Comparison of ENCODE assay signal across 25 mouse cellular contexts in genomic region chr6:99964007-99964406, GRCm38 (mm10).
DNase-seq lines count a peak whose midpoint lies in the region; ATAC-seq lines count a peak whose summit lies in the region.
"Had no signal": no experiment of that assay in that cellular context is flagged by ENCODE, and none has a peak within 500 bp of the region (broad histone marks: within the 10 kb centered on the region; RNA-seq: fewer than 3 reads in every experiment).

No protein-coding gene starts in this region.

- peak; percentile 57 for ATAC-seq in lung, embryonic 16.5 days (ENCODE audit: low read depth)
- ATAC-seq in midbrain, embryonic 13.5 days: peak; percentile 14; the same call in 1 of the 2 replicates
- ATAC-seq in midbrain, embryonic 14.5 days (ENCODE audit: low FRiP score, low TSS enrichment): no peak
- ATAC-seq: activated CD4-positive, CD25-positive, alpha-beta regulatory T cell, adult 4 months; CD4-positive, CD25-positive, alpha-beta regulatory T cell, adult 4 months; forebrain, embryonic 14.5 days; forebrain, embryonic 16.5 days; Patski had no signal

- no peaks in the 10 kb centered on the region for H3K27me3 ChIP-seq in lung, embryonic 16.5 days (ENCODE audit: control insufficient read depth, insufficient read depth, low read depth, low read length)
- H3K27me3 ChIP-seq in midbrain, embryonic 13.5 days: peaks cover 4% of the 10 kb centered on the region; the same call in 1 of the 2 replicates
- H3K27me3 ChIP-seq in midbrain, embryonic 14.5 days (ENCODE audit: control insufficient read depth, insufficient read depth, low read length): no peaks in the 10 kb centered on the region; the same call in 1 of the 2 replicates
- H3K27me3 ChIP-seq: embryonic facial prominence, embryonic 13.5 days; embryonic facial prominence, embryonic 15.5 days had no signal

- no peak overlapping the region for H3K4me3 ChIP-seq in lung, embryonic 16.5 days (ENCODE audit: low read length)
- no peak overlapping the region for H3K4me3 ChIP-seq in midbrain, embryonic 13.5 days (replicated peaks)
- no peak overlapping the region for H3K4me3 ChIP-seq in midbrain, embryonic 14.5 days (replicated peaks; ENCODE audit: low read depth, low read length)
- H3K4me3 ChIP-seq: embryonic facial prominence, embryonic 13.5 days; embryonic facial prominence, embryonic 15.5 days; erythroblast, embryonic 14.5 days; forebrain, embryonic 10.5 days; forebrain, embryonic 12.5 days had no signal

- H3K27ac ChIP-seq in lung, embryonic 16.5 days (ENCODE audit: low read length): no peak overlapping the region
- H3K27ac ChIP-seq in midbrain, embryonic 13.5 days: no peak overlapping the region
- no peak overlapping the region for H3K27ac ChIP-seq in midbrain, embryonic 14.5 days (replicated peaks; ENCODE audit: low read depth, low read length)
- H3K27ac ChIP-seq: embryonic facial prominence, embryonic 13.5 days; embryonic facial prominence, embryonic 15.5 days; forebrain, embryonic 10.5 days; forebrain, embryonic 12.5 days had no signal

- no peak overlapping the region for H3K4me2 ChIP-seq in lung, embryonic 16.5 days (ENCODE audit: low read depth, low read length)
- H3K4me2 ChIP-seq in midbrain, embryonic 13.5 days (replicated peaks): no peak overlapping the region
- H3K4me2 ChIP-seq in midbrain, embryonic 14.5 days (ENCODE audit: low read length): no peak overlapping the region
- H3K4me2 ChIP-seq: embryonic facial prominence, embryonic 13.5 days; embryonic facial prominence, embryonic 15.5 days; forebrain, embryonic 12.5 days had no signal

- no peak for DNase-seq in lung, postnatal 14 days
- DNase-seq in midbrain, embryonic 14.5 days: no peak
- peak; percentile 21 for DNase-seq in brain, adult 2 months (ENCODE audit: low read depth, low spot score)
- no peak for DNase-seq in testis, postnatal 10 days (ENCODE audit: low spot score)
- DNase-seq: adrenal gland, adult 8-10 months; adrenal gland, postnatal 14 days; adrenal gland, postnatal 36 days; B cell, adult 2 months; cerebellum, adult 11-12 months; cerebellum, adult 9-10 months; cerebellum, postnatal 36 days; embryo, embryonic 11 days had no signal

- H3K9me3 ChIP-seq in lung, embryonic 16.5 days (ENCODE audit: control insufficient read depth, low read length): no peaks in the 10 kb centered on the region
- H3K9me3 ChIP-seq in midbrain, embryonic 13.5 days: no peaks in the 10 kb centered on the region
- no peaks in the 10 kb centered on the region for H3K9me3 ChIP-seq in midbrain, embryonic 14.5 days (ENCODE audit: control insufficient read depth, low read length)
- H3K9me3 ChIP-seq: embryonic facial prominence, embryonic 15.5 days; forebrain, embryonic 10.5 days; forebrain, embryonic 12.5 days had no signal

- 53% methylated on average over 4 of the region's 4 CpGs for WGBS in lung, embryonic 16.5 days
- WGBS in midbrain, embryonic 13.5 days: 69% methylated on average over 4 of the region's 4 CpGs
- 56% methylated on average over 4 of the region's 4 CpGs for WGBS in midbrain, embryonic 14.5 days

- no peaks in the 10 kb centered on the region for H3K36me3 ChIP-seq in lung, embryonic 16.5 days (ENCODE audit: control insufficient read depth, insufficient read depth, low read length)
- H3K36me3 ChIP-seq in midbrain, embryonic 13.5 days: no peaks in the 10 kb centered on the region
- H3K36me3 ChIP-seq in midbrain, embryonic 14.5 days (ENCODE audit: control insufficient read depth, insufficient read depth, low read length): no peaks in the 10 kb centered on the region
- H3K36me3 ChIP-seq: embryonic facial prominence, embryonic 13.5 days; embryonic facial prominence, embryonic 15.5 days; forebrain, embryonic 10.5 days; forebrain, embryonic 12.5 days; G1E had no signal

- H3K9ac ChIP-seq in lung, embryonic 16.5 days (ENCODE audit: low read length): no peak overlapping the region
- no peak overlapping the region for H3K9ac ChIP-seq in midbrain, embryonic 13.5 days (replicated peaks)
- H3K9ac ChIP-seq in midbrain, embryonic 14.5 days (replicated peaks; ENCODE audit: low read length): no peak overlapping the region
- H3K9ac ChIP-seq: embryonic facial prominence, embryonic 13.5 days; embryonic facial prominence, embryonic 15.5 days; forebrain, embryonic 12.5 days had no signal

- H3K4me1 ChIP-seq in lung, embryonic 16.5 days (replicated peaks; ENCODE audit: control insufficient read depth, insufficient read depth, low read length): peaks cover 22% of the 10 kb centered on the region
- H3K4me1 ChIP-seq in midbrain, embryonic 13.5 days (replicated peaks): peaks cover 9% of the 10 kb centered on the region
- peaks cover 7% of the 10 kb centered on the region; the same call in 1 of the 2 replicates for H3K4me1 ChIP-seq in midbrain, embryonic 14.5 days (ENCODE audit: control insufficient read depth, insufficient read depth, low read length)
- H3K4me1 ChIP-seq: forebrain, embryonic 12.5 days had no signal
